9 mouse cellular contexts compared by ENCODE assay signal in the genomic region with DNA sequence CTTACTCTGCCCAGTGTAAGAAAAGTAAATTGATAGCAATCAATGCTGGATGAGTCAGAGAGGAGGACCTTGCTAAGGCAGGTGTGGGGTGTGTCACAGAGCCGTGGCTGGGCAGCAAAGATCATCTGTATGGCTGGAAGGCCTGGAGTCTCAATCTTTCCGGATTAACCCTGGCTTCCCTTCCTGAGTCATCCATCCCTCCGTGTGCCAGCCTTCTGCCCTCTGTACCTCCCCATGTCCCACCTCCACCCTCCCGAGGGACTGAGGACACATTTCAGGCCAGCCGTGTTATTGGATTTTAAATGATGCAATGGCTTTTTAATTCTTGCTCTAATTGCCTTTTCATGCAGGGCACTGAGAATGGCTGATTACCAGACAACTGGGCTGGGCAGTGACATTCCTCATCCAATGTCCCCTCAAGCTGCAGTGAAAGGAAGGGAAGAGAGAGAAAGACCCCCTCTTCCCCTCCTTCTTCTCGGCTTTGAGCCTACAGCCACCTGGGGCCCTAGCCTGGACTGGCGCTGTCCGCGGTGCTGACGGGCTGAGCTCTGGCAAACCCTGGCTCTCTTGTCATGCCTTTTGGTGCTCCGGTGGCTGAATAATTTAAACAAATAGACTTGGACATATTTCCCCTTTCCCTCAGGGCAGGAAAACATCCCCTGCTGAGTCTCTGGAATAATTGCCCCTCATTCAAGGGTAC. TPM values are rescaled to one million over a fixed set of nuclear protein-coding genes. Genes with fewer than 3 reads are reported as not detected.
DNase-seq lines count a peak whose midpoint lies in the region; ATAC-seq and TF ChIP-seq lines count a peak whose summit lies in the region.
"Had no signal": no experiment of that assay in that cellular context is flagged by ENCODE, and none has a peak within 500 bp of the region (broad histone marks: within the 10 kb centered on the region; RNA-seq: fewer than 3 reads in every experiment).

No protein-coding gene starts in this region.

- DNase-seq in cerebellum, postnatal 14 days: peak; percentile 86
- no peak for DNase-seq in cerebellum, adult 11 months
- peak; percentile 69 for DNase-seq in 3134 (ENCODE audit: extremely low read depth, insufficient read length, low spot score)
- peak; percentile 87 for DNase-seq in adrenal gland, postnatal 25 days
- peak; percentile 85 to 91 for DNase-seq in heart, postnatal 10 days
- DNase-seq in lung, adult 2 months: peak; percentile 61

- no peaks in the 10 kb centered on the region for H3K9me3 ChIP-seq in neural tube, embryonic 15.5 days (replicated peaks)

- TF ChIP-seq POLR2A in lung, adult 2 months (IDR thresholded peaks at IDR 0.05; ENCODE audit: borderline replicate concordance, extremely low read depth, low read depth, low read length): no peak

- H3K27me3 ChIP-seq in neural tube, embryonic 15.5 days (replicated peaks): no peaks in the 10 kb centered on the region

- no peak for TF ChIP-seq CTCF in lung, adult 2 months (IDR thresholded peaks at IDR 0.05; ENCODE audit: insufficient read depth, low read length)

- no peak overlapping the region for H3K27ac ChIP-seq in neural tube, embryonic 15.5 days (replicated peaks)

- ATAC-seq in neural tube, embryonic 15.5 days (ENCODE audit: low FRiP score): peak; percentile 58
- ATAC-seq in frontal cortex, adult (ENCODE audit: low TSS enrichment): no peak

- intact Hi-C loops in heart, postnatal 10 days (cut with DNase I): no loop called here

- no peaks in the 10 kb centered on the region for H3K4me1 ChIP-seq in lung, adult 2 months (ENCODE audit: control insufficient read depth, insufficient read depth, low read length)
- peaks cover 47% of the 10 kb centered on the region for H3K4me1 ChIP-seq in neural tube, embryonic 15.5 days

- WGBS in lung, adult 2 months: 16% methylated on average over 11 of the region's 11 CpGs
- 11% methylated on average over 11 of the region's 11 CpGs for WGBS in neural tube, embryonic 15.5 days

- H3K36me3 ChIP-seq in neural tube, embryonic 15.5 days: no peaks in the 10 kb centered on the region

- H3K4me3 ChIP-seq in lung, adult 2 months (replicated peaks; ENCODE audit: extremely low read depth, low read depth, low read length): no peak overlapping the region
- no peak overlapping the region for H3K4me3 ChIP-seq in neural tube, embryonic 15.5 days (replicated peaks)
- H3K4me3 ChIP-seq: megakaryocyte, embryonic 14.5 days had no signal

- H3K9ac ChIP-seq in neural tube, embryonic 15.5 days (replicated peaks): no peak overlapping the region

- no peak overlapping the region for H3K4me2 ChIP-seq in neural tube, embryonic 15.5 days

RNA-seq across cellular contexts. Expression of a gene that starts 24.1 kb away (rescaled TPM):
- total RNA-seq in adrenal gland, postnatal 25 days (2021): 80.7 and 81.1 TPM in 2 replicates
- 10 to 100 TPM; 32.3 to 32.6 TPM for total RNA-seq in heart, postnatal 10 days (2021)
- 89.9 and 99.7 TPM in 2 replicates for polyA plus RNA-seq in lung, adult 2 months (2012; rRNA removed)
- polyA plus RNA-seq in neural tube, embryonic 15.5 days (2015; fragmentation: Nextera tagmentation; extraction: Ambion mirVana): 16.9 and 19.7 TPM in 2 replicates
